Mouse (Mus musculus) macrophage (primary cell): Measurements from ENCODE around the gene Aoc3. TPM values are rescaled to one million over a fixed set of nuclear protein-coding genes. Genes with fewer than 3 reads are reported as not detected.

ENCODE experiments used
- H3K27ac ChIP-seq: fragments of 350-480 bp; formaldehyde crosslinking; 2 replicates; pipeline ENCODE4 v1.9.0; 2021
- H3K36me3 ChIP-seq: fragments of 350-480 bp; formaldehyde crosslinking; 2 replicates; pipeline ENCODE4 v1.9.0; 2021; ENCODE audit errors: inconsistent target
- H3K4me3 ChIP-seq: fragments of 350-480 bp; formaldehyde crosslinking; 2 replicates; pipeline ENCODE4 v1.9.0; 2021; ENCODE audit errors: inconsistent target
- H3K79me2 ChIP-seq: fragments of 350-480 bp; formaldehyde crosslinking; 2 replicates; pipeline ENCODE4 v1.9.0; 2021; ENCODE audit errors: inconsistent target
- WGBS: methylation state at CpG from one replicate; pipeline ENCODE4 v1.1.7; 2026; ENCODE audit warnings: inconsistent platforms; ENCODE audit not compliant: missing documents; 5-methylcytosine and 5-hydroxymethylcytosine counted together
- polyA plus RNA-seq: library from polyadenylated mRNA; stranded (reverse); fragments of 250-400 nt; gene quantifications from 3 replicates; pipeline ENCODE4 v1.2.4, GENCODE M21; 2018; ENCODE audit warnings: inconsistent platforms
- total RNA-seq, 78 experiments: library from RNA; depleted of rRNA; stranded (reverse); fragments of 250-400 nt; gene quantifications; 1 replicate in 9 of 78; 2 replicates in 24 of 78; 3 replicates in 43 of 78; 4 replicates in 2 of 78; pipeline ENCODE4 v1.2.4; 2018; ENCODE audit warnings: inconsistent platforms in 56 of 78

Aoc3 gene
- total RNA-seq (2018; cell fraction: chromatin; rRNA removed) = under 1 TPM in 3 of 26 experiments, not detected in 23; 0.13 to 0.92 (median 0.20) TPM
- not detected for total RNA-seq (2018; cell fraction: cytosol; rRNA removed)
- total RNA-seq (2018; cell fraction: nucleus; rRNA removed) = under 1 TPM in 4 of 26 experiments, not detected in 22; 0.15 to 0.41 (median 0.23) TPM
- polyA plus RNA-seq = not detected in 3 replicates

DNA sequence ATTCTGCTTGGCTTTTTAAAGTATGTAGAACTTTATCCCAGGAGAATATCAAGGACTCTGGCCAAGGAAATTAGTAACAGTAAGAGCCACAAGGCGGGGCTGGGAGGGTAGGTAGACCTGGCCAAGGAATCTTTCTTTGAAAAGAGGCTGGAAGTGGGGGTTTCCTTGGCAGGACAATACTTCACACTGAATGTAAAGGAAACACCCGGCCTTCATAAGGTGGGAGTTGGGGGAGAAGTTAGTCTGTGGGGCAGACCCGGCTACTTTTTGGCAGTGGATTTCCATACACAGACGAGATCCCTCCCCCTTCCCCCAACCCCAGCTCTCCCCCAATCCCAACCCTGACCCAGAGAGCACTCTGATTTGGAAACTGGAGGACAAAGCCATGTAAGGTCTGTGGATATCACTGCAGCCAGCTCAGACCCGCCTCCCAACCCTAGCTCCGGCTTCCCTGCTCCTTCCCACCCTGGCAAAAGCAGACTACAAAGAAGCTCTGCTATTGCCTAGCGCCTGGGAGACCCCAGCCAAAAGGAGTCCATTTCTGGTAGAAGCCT lies at the start of gene Aoc3:
TSS of gene Aoc3 (plus strand) at position 235 of the 554 bp plus-strand sequence.
- Histone ChIP-seq H3K27ac (no peak within 1 kb of the TSS), H3K36me3 (no peaks in the 10 kb centered on the region; the same call in 1 of the 2 replicates), H3K4me3 (no peak within 1 kb of the TSS), H3K79me2 (no peaks in the 10 kb centered on the region)
- 84% methylated on average over 7 of the region's 7 CpGs for WGBS

DNA sequence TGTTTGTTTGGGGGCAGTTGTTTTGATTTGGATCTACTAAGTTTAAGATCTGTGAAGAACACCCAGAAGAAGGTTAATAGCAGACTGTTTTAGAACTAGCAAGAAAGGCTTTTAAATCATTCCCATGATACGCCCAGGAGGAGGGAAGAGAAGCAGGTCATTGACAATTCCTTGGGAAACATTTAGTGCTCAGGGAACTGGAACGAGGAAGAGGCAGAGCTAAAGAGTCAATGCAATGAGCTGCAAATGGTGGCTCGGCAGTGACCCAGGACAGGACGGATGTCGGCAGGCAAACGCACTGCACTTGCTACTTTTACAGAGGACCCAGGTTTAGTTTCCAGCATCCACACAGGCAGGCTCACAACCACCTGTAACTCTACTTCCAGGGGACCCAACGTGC lies 49.6 kb upstream of the Aoc3 start:
- Histone ChIP-seq H3K36me3 (no peaks in the 10 kb centered on the region), H3K79me2 (peaks cover 14% of the 10 kb centered on the region), H3K27ac (no peak overlapping the region), H3K4me3 (no peak overlapping the region)
- 89% methylated on average over 6 of the region's 7 CpGs for WGBS

DNA sequence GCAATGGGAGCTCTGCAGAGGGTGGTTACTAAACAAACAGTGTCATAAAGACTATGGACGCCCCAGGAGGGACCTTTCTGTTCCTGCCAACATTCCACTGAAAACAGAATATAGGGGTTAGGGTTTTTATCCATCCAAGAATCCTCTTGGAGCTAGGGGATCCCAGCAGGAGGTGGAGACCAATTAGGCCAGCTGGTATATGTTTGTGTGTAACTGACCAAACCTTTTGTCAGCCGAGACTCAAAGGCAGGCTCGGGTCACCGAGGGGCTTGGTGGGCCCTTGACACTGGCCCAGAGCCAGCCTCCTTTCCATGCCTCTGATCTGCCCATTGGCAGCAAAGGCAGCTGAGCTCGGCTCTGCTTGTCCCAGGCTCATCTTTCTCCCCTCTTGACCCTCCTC lies 47.5 kb upstream of the Aoc3 start:
- 86% methylated on average over 5 of the region's 5 CpGs for WGBS
- Histone ChIP-seq H3K79me2 (peaks cover 7% of the 10 kb centered on the region), H3K27ac (no peak overlapping the region), H3K36me3 (no peaks in the 10 kb centered on the region), H3K4me3 (no peak overlapping the region)

DNA sequence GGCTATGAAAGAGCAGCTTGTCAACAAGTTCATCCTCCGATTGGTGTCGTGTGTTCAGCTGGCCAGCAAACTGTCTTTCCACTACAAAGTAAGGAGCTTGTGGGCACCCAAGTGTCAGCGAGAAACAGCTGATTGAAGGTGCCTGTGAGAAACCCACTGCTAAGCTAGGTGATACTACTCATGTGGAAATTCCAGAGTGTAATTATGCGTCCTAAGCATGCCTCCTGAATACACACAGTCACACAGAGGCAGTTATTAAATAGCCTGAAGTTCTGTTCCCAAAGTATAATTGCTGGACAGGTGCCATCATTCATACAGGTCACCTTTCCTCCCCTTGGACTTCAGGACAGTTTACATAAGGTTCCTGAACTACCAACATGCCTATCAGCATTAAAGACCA lies 46.6 kb upstream of the Aoc3 start:
- Histone ChIP-seq H3K27ac (no peak overlapping the region), H3K36me3 (peaks cover 8% of the 10 kb centered on the region; the same call in 1 of the 2 replicates), H3K4me3 (no peak overlapping the region), H3K79me2 (no peaks in the 10 kb centered on the region)
- WGBS = 94% methylated on average over 4 of the region's 4 CpGs

DNA sequence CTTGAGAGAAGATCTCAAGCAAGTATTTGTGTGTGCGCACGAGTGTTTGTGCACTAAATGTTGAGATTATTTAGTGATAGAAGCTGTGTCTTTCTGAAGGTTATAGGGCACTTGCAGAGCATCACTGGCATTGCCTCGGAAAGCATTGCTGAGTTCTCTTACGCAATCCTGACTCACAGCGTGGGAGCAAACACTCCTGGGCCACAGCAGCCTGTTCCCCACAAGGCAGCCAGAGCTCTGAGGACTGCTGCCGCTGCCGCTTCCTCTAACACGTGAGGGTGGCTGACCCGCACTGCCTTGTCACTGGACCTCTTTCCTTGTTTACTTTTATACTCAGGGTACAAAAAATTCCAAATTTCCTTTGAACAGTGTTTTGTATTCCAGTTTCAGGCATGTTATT lies 43.1 kb upstream of the Aoc3 start:
- no peak overlapping the region for H3K27ac ChIP-seq
- WGBS = 24% methylated on average over 9 of the region's 9 CpGs
- H3K4me3 ChIP-seq = no peak overlapping the region
- H3K36me3 ChIP-seq = peaks cover 43% of the 10 kb centered on the region
- H3K79me2 ChIP-seq = no peaks in the 10 kb centered on the region

DNA sequence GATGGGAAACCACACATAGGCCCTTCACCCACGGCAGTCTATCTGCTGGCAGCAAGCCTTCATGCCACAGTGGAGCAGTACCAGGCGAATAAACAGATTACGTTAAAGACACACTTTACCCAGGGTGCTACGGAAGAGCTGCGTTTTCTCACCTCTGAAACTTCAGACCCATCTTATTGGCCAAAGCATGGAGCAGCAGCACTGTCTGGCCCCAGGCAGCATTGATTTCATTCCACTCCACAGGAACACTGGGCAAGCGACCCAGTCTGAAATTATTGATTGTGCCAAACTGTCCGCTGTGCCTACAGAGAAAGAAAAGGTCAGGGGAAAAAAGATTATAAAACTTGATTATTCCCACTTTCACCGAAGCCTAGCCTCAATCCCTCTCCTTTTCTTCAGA lies 39.2 kb upstream of the Aoc3 start:
- Histone ChIP-seq H3K36me3 (peaks cover 81% of the 10 kb centered on the region), H3K4me3 (no peak overlapping the region), H3K27ac (no peak overlapping the region), H3K79me2 (peaks cover 14% of the 10 kb centered on the region; the same call in 1 of the 2 replicates)
- 98% methylated on average over 8 of the region's 8 CpGs for WGBS

DNA sequence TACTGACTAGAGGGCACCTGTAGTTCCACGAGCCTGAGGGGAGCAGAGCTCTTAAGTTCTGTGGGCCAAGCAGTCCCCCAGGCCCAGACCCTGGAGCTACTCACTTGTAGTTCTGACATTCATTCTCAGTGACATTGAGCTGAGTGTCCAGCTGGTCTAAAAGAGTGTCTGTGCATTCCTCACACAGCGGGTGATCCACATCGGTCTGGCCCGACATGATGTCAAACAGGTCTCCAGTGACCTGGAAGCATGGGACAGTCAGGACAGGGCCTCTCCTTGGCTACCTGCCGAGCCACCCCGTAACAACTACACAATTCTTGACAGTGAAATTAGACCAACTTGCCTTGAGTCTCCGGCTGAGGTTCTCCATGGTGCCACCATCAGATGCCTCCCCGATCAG lies 35.2 kb upstream of the Aoc3 start:
- WGBS = 97% methylated on average over 8 of the region's 8 CpGs
- H3K27ac ChIP-seq = no peak overlapping the region
- H3K36me3 ChIP-seq = peaks cover 96% of the 10 kb centered on the region
- H3K4me3 ChIP-seq = no peak overlapping the region
- peaks cover 54% of the 10 kb centered on the region for H3K79me2 ChIP-seq

DNA sequence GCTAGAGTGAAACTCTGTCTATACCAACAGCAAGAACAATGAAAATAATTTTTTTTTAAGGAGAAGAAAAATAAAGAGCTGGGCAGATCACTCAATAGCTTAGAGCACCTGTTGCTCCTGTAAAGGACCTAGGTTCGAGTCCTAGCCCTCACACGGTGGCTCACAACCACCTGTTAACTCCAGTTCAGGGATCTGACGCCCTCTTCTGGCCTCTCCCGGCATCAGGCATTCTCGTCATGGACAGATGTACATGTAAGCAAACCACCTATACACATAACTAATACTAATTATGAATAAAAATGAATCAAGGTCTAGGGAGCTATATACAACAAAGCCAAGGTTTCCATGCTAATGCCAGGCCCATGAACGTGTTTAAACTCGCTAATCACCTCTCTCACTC lies 29.5 kb upstream of the Aoc3 start:
- Histone ChIP-seq H3K36me3 (peaks cover 40% of the 10 kb centered on the region), H3K27ac (no peak overlapping the region), H3K4me3 (peak overlapping the region; percentile 100), H3K79me2 (peaks cover 62% of the 10 kb centered on the region)
- 74% methylated on average over 7 of the region's 7 CpGs for WGBS

DNA sequence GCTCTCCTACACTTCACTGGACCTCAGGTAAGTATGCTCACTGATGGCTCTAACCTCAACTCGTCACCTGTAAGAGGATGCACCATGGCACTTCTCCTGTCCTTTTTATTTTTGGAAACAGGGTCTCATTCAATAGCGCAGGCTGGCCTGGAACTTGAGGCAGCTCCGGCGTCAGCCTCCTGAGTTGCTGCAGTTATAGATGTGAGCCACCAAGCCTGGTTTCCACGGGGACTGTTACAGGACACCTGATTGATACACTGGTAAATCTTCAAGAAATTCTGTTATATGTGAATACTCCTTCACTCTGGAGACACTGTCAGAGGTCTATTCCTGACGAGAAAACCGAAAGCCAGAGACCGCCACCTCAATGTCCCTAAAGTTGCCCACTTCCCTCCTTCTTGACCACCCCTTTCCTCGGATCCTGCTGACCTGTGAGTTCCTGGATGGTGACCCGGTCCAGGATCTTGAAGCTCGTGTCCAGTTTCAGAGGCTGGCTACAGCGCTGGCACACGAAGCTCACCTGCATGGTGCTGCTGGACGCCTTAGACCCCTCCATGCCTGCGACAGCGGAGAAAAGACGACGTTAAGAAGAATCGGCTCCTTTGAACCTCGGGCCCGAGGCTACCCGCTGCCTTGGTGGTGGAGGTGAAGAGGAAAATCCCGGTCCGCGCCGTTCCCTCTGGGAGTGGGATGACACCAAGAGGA lies 29.0 kb upstream of the Aoc3 start:
- 9% methylated on average over 23 of the region's 26 CpGs for WGBS
- Histone ChIP-seq H3K36me3 (peaks cover 36% of the 10 kb centered on the region), H3K27ac (peak overlapping the region; percentile 59), H3K79me2 (peaks cover 56% of the 10 kb centered on the region), H3K4me3 (peak overlapping the region; percentile 100)

DNA sequence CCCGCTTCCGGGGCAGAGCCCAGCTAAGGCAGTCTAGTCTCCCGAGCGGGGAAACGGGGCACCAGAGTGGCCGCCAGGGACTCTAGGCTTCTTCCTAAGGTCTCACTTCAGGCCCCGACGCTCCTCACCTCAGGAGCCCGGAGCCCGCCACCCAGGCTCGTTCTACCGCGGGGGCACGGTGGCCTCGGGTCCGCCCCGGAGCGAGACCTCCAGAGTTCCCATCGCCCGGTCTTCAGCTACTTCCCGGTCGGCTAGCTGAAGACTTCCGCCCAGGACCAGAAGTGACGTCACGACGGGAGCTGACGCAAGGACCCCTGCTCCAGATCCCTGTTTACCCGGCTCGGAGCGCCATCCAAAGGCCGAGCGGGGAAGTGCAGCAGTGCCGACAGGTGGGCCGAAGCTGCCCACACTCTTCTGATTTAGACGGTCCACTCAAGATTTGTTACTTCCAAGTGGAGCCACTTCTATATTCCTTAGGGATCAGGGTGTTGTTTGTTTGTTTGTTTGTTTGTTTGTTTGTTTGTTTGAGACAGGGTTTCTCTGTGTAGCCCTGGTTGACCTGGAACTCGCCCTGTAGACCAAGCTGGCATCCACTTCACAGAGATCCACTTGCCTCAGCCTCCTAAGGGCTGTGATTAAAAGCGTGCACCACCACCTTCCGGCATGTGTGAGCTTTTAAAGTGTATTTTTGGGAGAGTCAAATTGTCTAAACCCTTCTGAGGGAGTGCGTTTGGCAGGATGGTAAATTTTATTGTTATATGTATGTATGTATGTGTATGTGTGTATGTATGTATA lies 28.2 kb upstream of the Aoc3 start, which contains the start of gene Becn1:
TSS of gene Becn1 (minus strand) at position 283 of the 795 bp plus-strand sequence.
- peaks cover 49% of the 10 kb centered on the region for H3K79me2 ChIP-seq
- peaks cover 28% of the 10 kb centered on the region for H3K36me3 ChIP-seq
- peak within 1 kb of the TSS; percentile 100 for H3K4me3 ChIP-seq
- H3K27ac ChIP-seq = peak within 1 kb of the TSS; percentile 59
- 8% methylated on average over 39 of the region's 39 CpGs for WGBS

DNA sequence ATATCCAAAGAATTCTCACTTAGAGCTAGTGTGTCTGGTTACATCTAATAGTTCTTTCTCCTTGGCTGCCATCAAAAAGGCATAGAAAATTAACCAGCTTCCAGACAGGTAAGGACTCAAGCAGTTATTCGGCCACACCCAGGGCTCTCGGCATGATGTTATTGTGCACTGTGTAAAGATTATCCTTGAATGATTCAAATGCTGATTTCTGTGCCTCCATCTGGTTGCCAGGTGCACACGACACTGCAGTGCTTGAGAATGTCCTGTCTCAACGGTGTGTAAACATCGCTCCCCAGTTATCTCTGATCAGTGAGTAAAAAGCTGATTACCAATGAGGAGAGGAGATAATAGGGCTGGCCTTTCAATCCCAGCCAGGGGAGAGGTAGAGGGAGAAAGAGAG lies 22.7 kb upstream of the Aoc3 start:
- H3K36me3 ChIP-seq = no peaks in the 10 kb centered on the region
- no peak overlapping the region for H3K27ac ChIP-seq
- WGBS = 61% methylated on average over 5 of the region's 5 CpGs
- no peak overlapping the region for H3K4me3 ChIP-seq
- no peaks in the 10 kb centered on the region for H3K79me2 ChIP-seq

DNA sequence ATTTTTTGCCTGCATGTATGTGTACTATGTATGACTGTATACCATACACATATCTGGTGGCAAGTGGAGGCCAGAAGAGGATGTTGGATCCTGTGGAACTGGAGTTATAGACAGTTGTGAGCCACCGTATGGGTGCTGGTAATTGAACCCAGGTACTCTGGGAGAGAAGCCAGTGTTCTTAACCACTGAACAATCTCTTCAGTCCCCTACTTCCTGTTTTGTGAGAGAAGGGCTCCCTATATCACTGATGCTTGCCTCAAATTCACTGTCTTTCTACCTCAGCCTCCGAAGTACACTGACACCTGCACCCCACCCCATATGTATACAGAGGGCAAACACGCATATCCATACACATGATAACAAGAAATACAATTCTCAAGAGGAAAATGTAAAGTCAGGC lies 19.3 kb upstream of the Aoc3 start:
- no peaks in the 10 kb centered on the region for H3K36me3 ChIP-seq
- WGBS = 69% methylated on average over 3 of the region's 3 CpGs
- no peak overlapping the region for H3K27ac ChIP-seq
- H3K79me2 ChIP-seq = no peaks in the 10 kb centered on the region
- H3K4me3 ChIP-seq = no peak overlapping the region

DNA sequence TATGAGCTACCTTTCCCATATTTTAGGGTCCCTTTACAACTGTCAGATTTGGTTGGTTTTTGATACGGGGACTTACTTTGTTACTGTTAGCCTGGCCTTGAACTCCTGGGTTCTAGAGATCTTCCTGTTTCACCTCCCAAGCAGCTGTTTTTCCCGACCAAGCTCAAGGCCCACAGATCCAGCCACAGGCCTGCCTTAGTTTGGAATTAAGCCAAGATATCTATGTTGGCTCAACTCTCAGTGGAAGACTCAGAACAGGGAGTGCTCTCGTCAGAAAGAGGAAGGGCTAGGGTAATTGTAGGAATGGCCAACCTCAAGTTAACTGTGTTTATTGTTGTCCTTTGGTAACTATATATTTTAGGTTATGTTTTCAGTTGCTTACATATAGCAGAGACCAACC lies 18.3 kb upstream of the Aoc3 start:
- 51% methylated on average over 3 of the region's 3 CpGs for WGBS
- Histone ChIP-seq H3K79me2 (peaks cover 10% of the 10 kb centered on the region), H3K27ac (no peak overlapping the region), H3K36me3 (no peaks in the 10 kb centered on the region), H3K4me3 (no peak overlapping the region)

DNA sequence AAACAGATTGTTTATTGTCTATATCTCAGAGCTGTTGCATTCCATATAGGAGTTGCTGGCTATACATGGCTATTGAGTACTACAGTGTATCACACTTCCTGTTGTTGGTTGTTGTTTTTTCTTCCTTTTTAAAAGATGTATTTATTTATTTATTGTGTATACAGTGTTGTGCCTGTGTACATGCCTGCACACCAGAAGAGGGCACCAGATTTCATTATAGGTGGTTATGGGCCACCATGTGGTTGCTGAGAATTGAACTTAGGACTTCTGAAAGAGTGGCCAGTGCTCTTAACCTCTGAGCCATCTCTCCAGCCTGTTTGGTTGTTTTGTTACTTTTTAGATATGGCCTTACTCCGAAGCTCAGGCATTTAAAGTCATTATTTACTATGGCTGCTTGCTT lies 15.8 kb upstream of the Aoc3 start:
- H3K36me3 ChIP-seq = peaks cover 9% of the 10 kb centered on the region
- 94% methylated on average over 1 of the region's 1 CpGs for WGBS
- no peak overlapping the region for H3K27ac ChIP-seq
- H3K4me3 ChIP-seq = no peak overlapping the region
- peaks cover 31% of the 10 kb centered on the region for H3K79me2 ChIP-seq
